Mouse (Mus musculus) neural tube, embryonic 11.5 days (tissue): ENCODE results near the gene Nrg3. TPM values are rescaled to one million over a fixed set of nuclear protein-coding genes. Genes with fewer than 3 reads are reported as not detected.
A peak's percentile ranks its signal among the peaks of the same experiment; 100 is the strongest.
"Not testable (repeated sequence)": the region's sequence is repeated elsewhere in the genome, so short reads cannot be mapped to it uniquely, and the experiment has no call there.

Source experiments
- ATAC-seq: fragments of 200-750 bp; cut with Nextera tagmentation; 2 replicates; pipeline ENCODE4 v1.8.0; 2017; ENCODE audit warnings: moderate number of reproducible peaks, mild to moderate bottlenecking, moderate TSS enrichment, moderate library complexity; ENCODE audit not compliant: insufficient read depth, low FRiP score, low TSS enrichment
- DNase-seq: peaks from one replicate; pipeline ENCODE4 v3.0.0-alpha.2; 2015; ENCODE audit warnings: low spot score
- H3K27ac ChIP-seq: fragments of 300-500 bp; sonication (generic); 2 replicates; pipeline ENCODE4 v1.5.1; 2014; ENCODE audit warnings: low read depth, mild to moderate bottlenecking, low read length
- H3K27me3 ChIP-seq: fragments of 300-500 bp; sonication (generic); 2 replicates; pipeline ENCODE4 v1.6.1; 2014; ENCODE audit warnings: mild to moderate bottlenecking, low read length, mixed read lengths; ENCODE audit not compliant: control insufficient read depth, insufficient read depth
- H3K36me3 ChIP-seq: fragments of 300-500 bp; sonication (generic); 2 replicates; pipeline ENCODE4 v1.6.1; 2014; ENCODE audit warnings: mild to moderate bottlenecking, low read length, moderate library complexity, mixed read lengths; ENCODE audit not compliant: control insufficient read depth, insufficient read depth
- H3K4me1 ChIP-seq: fragments of 300-500 bp; sonication (generic); 2 replicates; pipeline ENCODE4 v1.6.1; 2014; ENCODE audit warnings: low read length, mixed read lengths; ENCODE audit not compliant: control insufficient read depth, insufficient read depth
- H3K4me2 ChIP-seq: fragments of 300-500 bp; sonication (generic); 2 replicates; pipeline ENCODE4 v1.6.1; 2014; ENCODE audit warnings: low read depth, mild to moderate bottlenecking, moderate library complexity
- H3K4me3 ChIP-seq: fragments of 300-500 bp; sonication (generic); 2 replicates; pipeline ENCODE4 v1.5.1; 2014; ENCODE audit warnings: low read depth, low read length
- H3K9ac ChIP-seq: fragments of 300-500 bp; sonication (generic); 2 replicates; pipeline ENCODE4 v1.6.1; 2014; ENCODE audit warnings: mild to moderate bottlenecking, low read length
- H3K9me3 ChIP-seq: fragments of 300-500 bp; sonication (generic); 2 replicates; pipeline ENCODE4 v1.6.1; 2016; ENCODE audit warnings: low read length; ENCODE audit not compliant: control insufficient read depth
- WGBS: fragments of 180-500 bp; shearing (Covaris S2); extraction: QIAGEN DNeasy Blood & Tissue Kit; methylation state at CpG from one replicate; pipeline ENCODE4 v1.1.7; 2014; 5-methylcytosine and 5-hydroxymethylcytosine counted together
- polyA plus RNA-seq: library from polyadenylated mRNA; unstranded; fragments of >200 nt; fragmentation: Nextera tagmentation; extraction: Ambion mirVana; gene quantifications from 2 replicates; pipeline ENCODE4 v1.2.1, GENCODE M21; 2014

The Nrg3 gene
- polyA plus RNA-seq, 1 experiment from 2014 or later = 1.6 TPM

DNA sequence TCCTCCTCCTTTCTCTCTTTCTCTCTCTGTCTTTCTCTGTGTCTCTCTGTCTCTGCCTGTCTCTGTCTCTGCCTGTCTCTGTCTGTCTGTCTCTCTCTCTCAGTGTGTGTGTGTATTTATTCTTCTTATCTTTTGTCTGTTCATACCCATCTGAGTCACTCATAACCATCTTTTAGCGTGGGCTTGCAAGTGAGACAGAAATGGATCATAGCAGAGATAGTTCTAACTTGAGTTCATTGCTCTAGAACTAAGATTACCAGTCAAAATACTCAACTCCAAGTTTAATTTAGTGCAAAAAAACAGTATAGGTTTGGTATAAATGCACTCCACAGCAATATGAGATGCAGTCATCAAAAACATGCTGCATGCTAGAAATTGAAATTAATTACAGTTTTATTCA, 977.9 kb downstream of the Nrg3 start:
- Histone ChIP-seq H3K27ac (no peak overlapping the region), H3K4me2 (no peak overlapping the region), H3K4me1 (no peaks in the 10 kb centered on the region), H3K27me3 (no peaks in the 10 kb centered on the region), H3K36me3 (no peaks in the 10 kb centered on the region), H3K9me3 (no peaks in the 10 kb centered on the region), H3K4me3 (no peak overlapping the region), H3K9ac (no peak overlapping the region)
- 52% methylated on average over 1 of the region's 1 CpGs for WGBS
- no peak for DNase-seq
- no peak for ATAC-seq

DNA sequence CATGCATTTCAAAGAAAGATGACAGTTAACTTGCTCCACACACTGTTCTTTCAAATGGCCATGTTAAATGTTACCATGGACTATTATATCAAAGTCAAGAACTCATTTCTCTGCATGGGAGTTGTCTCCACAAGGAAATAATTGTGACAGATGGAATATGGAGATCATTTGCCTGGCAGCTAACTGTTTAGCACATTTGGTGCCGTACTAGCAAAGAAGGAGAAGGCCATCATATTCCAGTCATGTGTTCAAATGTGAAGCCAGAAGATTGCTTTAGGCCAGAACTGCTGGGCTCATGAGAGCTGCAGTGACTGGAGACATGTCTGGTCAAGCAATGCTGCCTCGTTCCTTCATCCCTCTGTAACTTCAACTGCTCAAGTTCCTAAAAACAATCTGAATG, 1025.8 kb downstream of the Nrg3 start:
- Histone ChIP-seq H3K27ac (no peak overlapping the region), H3K4me3 (no peak overlapping the region), H3K27me3 (no peaks in the 10 kb centered on the region), H3K9me3 (no peaks in the 10 kb centered on the region), H3K36me3 (no peaks in the 10 kb centered on the region), H3K4me1 (no peaks in the 10 kb centered on the region), H3K9ac (no peak overlapping the region), H3K4me2 (no peak overlapping the region)
- WGBS = 92% methylated on average over 2 of the region's 2 CpGs
- ATAC-seq (no peak), DNase-seq (no peak)

DNA sequence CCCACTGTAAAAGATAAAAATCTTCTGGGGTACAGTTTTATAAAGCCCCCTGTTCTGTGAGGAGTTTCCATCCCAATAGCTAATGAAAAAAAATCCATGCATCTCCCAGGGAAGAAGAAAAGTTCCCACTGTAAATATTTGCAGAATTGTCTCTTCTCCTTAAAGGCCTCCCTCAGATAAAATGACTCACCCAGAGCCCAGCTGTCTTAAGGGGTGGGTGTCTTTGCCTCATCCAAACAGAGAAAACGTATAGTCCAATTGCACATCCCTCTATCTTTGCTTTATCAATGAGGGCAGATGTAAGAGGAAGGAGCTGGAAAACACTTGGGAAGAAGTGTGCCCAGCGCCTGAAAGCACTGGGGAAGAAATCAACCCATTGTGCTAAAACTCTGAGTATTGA, 1028.1 kb downstream of the Nrg3 start:
- Histone ChIP-seq H3K9me3 (no peaks in the 10 kb centered on the region), H3K36me3 (no peaks in the 10 kb centered on the region), H3K4me2 (no peak overlapping the region), H3K4me3 (no peak overlapping the region), H3K4me1 (no peaks in the 10 kb centered on the region), H3K27ac (no peak overlapping the region), H3K27me3 (no peaks in the 10 kb centered on the region), H3K9ac (no peak overlapping the region)
- DNase-seq (no peak), ATAC-seq (no peak)
- WGBS = 84% methylated on average over 2 of the region's 2 CpGs

- 73% methylated on average over 6 of the region's 6 CpGs for WGBS
- no peak for ATAC-seq
- no peak for DNase-seq
- Histone ChIP-seq H3K4me2 (no peak overlapping the region), H3K27ac (no peak overlapping the region), H3K4me1 (no peaks in the 10 kb centered on the region), H3K27me3 (no peaks in the 10 kb centered on the region), H3K36me3 (no peaks in the 10 kb centered on the region), H3K9me3 (no peaks in the 10 kb centered on the region), H3K4me3 (no peak overlapping the region), H3K9ac (no peak overlapping the region)
Observed at GRCm38 (mm10) chr14:38433793-38434589, 1038.9 kb downstream of the Nrg3 start.

GRCm38 (mm10) chr14:38374660-38375059, 1098.2 kb downstream of the Nrg3 start:
- Histone ChIP-seq H3K9me3 (no peaks in the 10 kb centered on the region), H3K27me3 (no peaks in the 10 kb centered on the region), H3K27ac (no peak overlapping the region), H3K9ac (no peak overlapping the region), H3K36me3 (no peaks in the 10 kb centered on the region), H3K4me3 (no peak overlapping the region), H3K4me2 (no peak overlapping the region), H3K4me1 (no peaks in the 10 kb centered on the region)
- ATAC-seq = no peak
- DNase-seq = no peak

- Histone ChIP-seq H3K9me3 (no peaks in the 10 kb centered on the region), H3K4me2 (no peak overlapping the region), H3K4me1 (no peaks in the 10 kb centered on the region), H3K4me3 (no peak overlapping the region), H3K27me3 (no peaks in the 10 kb centered on the region), H3K9ac (no peak overlapping the region), H3K27ac (no peak overlapping the region), H3K36me3 (no peaks in the 10 kb centered on the region)
- DNase-seq (no peak), ATAC-seq (no peak)
Observed at GRCm38 (mm10) chr14:38340967-38341366, 1131.9 kb downstream of the Nrg3 start.

DNA sequence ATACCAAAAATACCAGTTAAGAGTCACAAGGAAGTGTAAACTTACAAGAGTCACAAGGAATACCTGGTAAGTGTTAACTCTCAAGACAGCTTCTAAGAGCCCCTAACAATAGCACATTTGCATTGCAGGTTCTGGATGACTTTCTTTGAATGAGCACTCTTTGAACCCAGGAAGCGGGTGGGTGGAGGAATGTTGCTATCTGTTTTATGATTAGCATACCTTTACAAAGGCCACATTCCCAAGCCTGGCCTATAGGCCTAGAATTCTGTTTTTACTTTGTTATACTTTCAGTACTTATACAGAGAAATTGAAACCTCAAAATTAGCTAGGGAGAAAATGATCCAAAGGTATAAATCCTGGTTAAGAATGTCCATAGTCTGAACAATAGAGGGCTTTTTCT, 1150.0 kb downstream of the Nrg3 start:
- not testable (repeated sequence) for H3K9me3 ChIP-seq, H3K9ac ChIP-seq, DNase-seq, H3K36me3 ChIP-seq, H3K4me2 ChIP-seq, ATAC-seq, H3K4me3 ChIP-seq, H3K27ac ChIP-seq, H3K4me1 ChIP-seq, H3K27me3 ChIP-seq
- WGBS = 79% methylated on average over 1 of the region's 1 CpGs

- H3K4me2 ChIP-seq = no peak overlapping the region
- DNase-seq = no peak
- H3K36me3 ChIP-seq = no peaks in the 10 kb centered on the region
- no peak overlapping the region for H3K27ac ChIP-seq
- peak; percentile 86 for ATAC-seq
- no peaks in the 10 kb centered on the region for H3K27me3 ChIP-seq
- no peak overlapping the region for H3K9ac ChIP-seq
- H3K4me3 ChIP-seq = no peak overlapping the region
- H3K4me1 ChIP-seq = no peaks in the 10 kb centered on the region
- no peaks in the 10 kb centered on the region for H3K9me3 ChIP-seq
- WGBS = 100% methylated on average over 1 of the region's 1 CpGs
Observed at GRCm38 (mm10) chr14:38320619-38321340, 1152.1 kb downstream of the Nrg3 start.
